Mouse (Mus musculus): ENCODE measurements around the gene Adam1a.

- TF ChIP-seq CTCF (IDR thresholded peaks at IDR 0.05; ENCODE audit: borderline replicate concordance, extremely low read depth, insufficient read depth, insufficient read length): no peak
- no peak for TF ChIP-seq POLR2A (IDR thresholded peaks at IDR 0.05; ENCODE audit: borderline replicate concordance, extremely low read depth, insufficient read depth, insufficient read length, poor library complexity, severe bottlenecking)
Measured at GRCm38 (mm10) chr5:121585699-121586098, 40.4 kb upstream of the Adam1a start.
